Mouse (Mus musculus): ENCODE data around the gene A430078G23Rik. TPM values are rescaled to one million over a fixed set of nuclear protein-coding genes. Genes with fewer than 3 reads are reported as not detected.
"Not testable (repeated sequence)": the region's sequence is repeated elsewhere in the genome, so short reads cannot be mapped to it uniquely, and the experiment has no call there.

Gene A430078G23Rik
- polyA plus RNA-seq, 1 experiment: 30.7 TPM

GRCm38 (mm10) chr8:3335881-3336280 lies 17.3 kb upstream of the A430078G23Rik start:
- Histone ChIP-seq H3K36me3 (ENCODE audit: control insufficient read depth, insufficient read depth, low read length) (no peaks in the 10 kb centered on the region), H3K4me1 (replicated peaks; ENCODE audit: control insufficient read depth, insufficient read depth, low read length) (no peaks in the 10 kb centered on the region), H3K27ac (ENCODE audit: control insufficient read depth, insufficient read depth, low read length) (no peak overlapping the region), H3K4me3 (ENCODE audit: control insufficient read depth, insufficient read depth, low read length) (no peak overlapping the region), H3K27me3 (ENCODE audit: control insufficient read depth, insufficient read depth, low read length) (no peaks in the 10 kb centered on the region)
- DNase-seq: no peak
- no peak for TF ChIP-seq POLR2A (IDR thresholded peaks at IDR 0.05; ENCODE audit: control insufficient read depth, extremely low read depth, insufficient read depth, low read length, poor library complexity)
- TF ChIP-seq CTCF (IDR thresholded peaks at IDR 0.05; ENCODE audit: borderline replicate concordance, control insufficient read depth, extremely low read depth, insufficient read depth, low read length, poor library complexity): no peak
- WGBS: 87% methylated on average over 1 of the region's 1 CpGs

GRCm38 (mm10) chr8:3336658-3337524 lies 16.3 kb upstream of the A430078G23Rik start:
- DNase-seq: peak; percentile 68
- H3K4me3 ChIP-seq (ENCODE audit: control insufficient read depth, insufficient read depth, low read length): no peak overlapping the region
- H3K27me3 ChIP-seq (ENCODE audit: control insufficient read depth, insufficient read depth, low read length): no peaks in the 10 kb centered on the region
- H3K4me1 ChIP-seq (replicated peaks; ENCODE audit: control insufficient read depth, insufficient read depth, low read length): no peaks in the 10 kb centered on the region
- 62% methylated on average over 9 of the region's 9 CpGs for WGBS
- no peaks in the 10 kb centered on the region for H3K36me3 ChIP-seq (ENCODE audit: control insufficient read depth, insufficient read depth, low read length)
- H3K27ac ChIP-seq (ENCODE audit: control insufficient read depth, insufficient read depth, low read length): no peak overlapping the region
- TF ChIP-seq CTCF (IDR thresholded peaks at IDR 0.05; ENCODE audit: borderline replicate concordance, control insufficient read depth, extremely low read depth, insufficient read depth, low read length, poor library complexity) (peak; percentile 67; the same call in 1 of the 2 replicates), POLR2A (IDR thresholded peaks at IDR 0.05; ENCODE audit: control insufficient read depth, extremely low read depth, insufficient read depth, low read length, poor library complexity) (no peak)

DNA sequence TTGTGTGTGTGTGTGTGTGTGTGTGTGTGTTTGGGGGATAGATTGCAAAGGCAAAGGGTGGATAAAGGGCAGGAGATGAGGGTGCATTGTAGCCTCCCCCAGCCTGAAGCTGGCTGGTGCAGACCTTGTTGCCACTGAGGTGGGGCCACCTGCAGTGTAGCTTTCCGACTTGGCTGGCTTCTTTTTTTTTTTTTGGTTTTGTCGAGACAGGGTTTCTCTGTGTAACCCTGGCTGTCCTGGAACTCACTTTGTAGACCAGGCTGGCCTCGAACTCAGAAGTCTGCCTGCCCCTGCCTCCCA lies 15.7 kb upstream of the A430078G23Rik start:
- H3K27me3 ChIP-seq (ENCODE audit: control insufficient read depth, insufficient read depth, low read length); DNase-seq; H3K27ac ChIP-seq (ENCODE audit: control insufficient read depth, insufficient read depth, low read length); H3K4me3 ChIP-seq (ENCODE audit: control insufficient read depth, insufficient read depth, low read length); H3K36me3 ChIP-seq (ENCODE audit: control insufficient read depth, insufficient read depth, low read length); H3K4me1 ChIP-seq (replicated peaks; ENCODE audit: control insufficient read depth, insufficient read depth, low read length): not testable (repeated sequence)
- WGBS: 85% methylated on average over 3 of the region's 3 CpGs

DNA sequence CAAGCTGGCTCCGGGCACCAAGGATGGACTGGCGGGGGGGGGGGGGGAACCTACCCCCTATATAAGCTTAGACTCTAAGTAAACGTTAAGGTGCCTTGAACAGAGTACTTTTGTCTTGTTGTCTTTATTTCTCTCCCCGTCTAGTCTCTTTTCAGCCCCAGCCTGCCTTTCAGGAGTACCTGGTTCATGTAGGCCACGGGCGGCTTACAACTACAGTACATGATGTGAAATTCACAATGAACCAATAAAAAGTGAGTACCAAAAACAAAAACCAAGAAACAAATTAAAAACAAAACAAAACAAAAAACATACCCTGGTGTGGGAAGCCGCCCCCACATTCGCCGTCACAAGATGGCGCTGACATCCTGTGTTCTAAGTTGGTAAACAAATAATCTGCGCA lies 15.2 kb upstream of the A430078G23Rik start:
- no peaks in the 10 kb centered on the region for H3K36me3 ChIP-seq (ENCODE audit: control insufficient read depth, insufficient read depth, low read length)
- no peak overlapping the region for H3K4me3 ChIP-seq (ENCODE audit: control insufficient read depth, insufficient read depth, low read length)
- WGBS: 97% methylated on average over 11 of the region's 11 CpGs
- DNase-seq: no peak
- no peak overlapping the region for H3K27ac ChIP-seq (ENCODE audit: control insufficient read depth, insufficient read depth, low read length)
- TF ChIP-seq CTCF (IDR thresholded peaks at IDR 0.05; ENCODE audit: borderline replicate concordance, control insufficient read depth, extremely low read depth, insufficient read depth, low read length, poor library complexity) (no peak), POLR2A (IDR thresholded peaks at IDR 0.05; ENCODE audit: control insufficient read depth, extremely low read depth, insufficient read depth, low read length, poor library complexity) (no peak)
- H3K27me3 ChIP-seq (ENCODE audit: control insufficient read depth, insufficient read depth, low read length): no peaks in the 10 kb centered on the region
- no peaks in the 10 kb centered on the region for H3K4me1 ChIP-seq (replicated peaks; ENCODE audit: control insufficient read depth, insufficient read depth, low read length)

DNA sequence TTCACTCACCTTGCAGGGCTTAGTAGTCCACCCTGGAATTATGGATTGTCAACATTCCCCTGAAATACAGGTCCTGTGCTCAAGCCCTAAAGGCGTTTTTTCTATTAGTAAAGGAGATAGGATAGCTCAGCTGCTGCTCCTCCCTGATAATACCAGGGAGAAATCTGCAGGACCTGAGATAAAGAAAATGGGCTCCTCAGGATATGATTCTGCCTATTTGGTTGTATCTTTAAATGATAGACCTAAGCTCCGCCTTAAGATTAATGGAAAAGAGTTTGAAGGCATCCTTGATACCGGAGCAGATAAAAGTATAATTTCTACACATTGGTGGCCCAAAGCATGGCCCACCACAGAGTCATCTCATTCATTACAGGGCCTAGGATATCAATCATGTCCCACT lies 12.5 kb upstream of the A430078G23Rik start:
- WGBS: 88% methylated on average over 3 of the region's 3 CpGs
- H3K36me3 ChIP-seq (ENCODE audit: control insufficient read depth, insufficient read depth, low read length); H3K4me3 ChIP-seq (ENCODE audit: control insufficient read depth, insufficient read depth, low read length); H3K4me1 ChIP-seq (replicated peaks; ENCODE audit: control insufficient read depth, insufficient read depth, low read length); DNase-seq; H3K27me3 ChIP-seq (ENCODE audit: control insufficient read depth, insufficient read depth, low read length); H3K27ac ChIP-seq (ENCODE audit: control insufficient read depth, insufficient read depth, low read length): not testable (repeated sequence)

GRCm38 (mm10) chr8:3345337-3345736 lies 7.9 kb upstream of the A430078G23Rik start:
- Histone ChIP-seq H3K36me3 (ENCODE audit: control insufficient read depth, insufficient read depth, low read length) (no peaks in the 10 kb centered on the region), H3K4me3 (ENCODE audit: control insufficient read depth, insufficient read depth, low read length) (no peak overlapping the region), H3K4me1 (replicated peaks; ENCODE audit: control insufficient read depth, insufficient read depth, low read length) (no peaks in the 10 kb centered on the region), H3K27ac (ENCODE audit: control insufficient read depth, insufficient read depth, low read length) (no peak overlapping the region), H3K27me3 (ENCODE audit: control insufficient read depth, insufficient read depth, low read length) (no peaks in the 10 kb centered on the region)
- no peak for TF ChIP-seq POLR2A (IDR thresholded peaks at IDR 0.05; ENCODE audit: control insufficient read depth, extremely low read depth, insufficient read depth, low read length, poor library complexity)
- 99% methylated on average over 6 of the region's 6 CpGs for WGBS
- DNase-seq: no peak

DNA sequence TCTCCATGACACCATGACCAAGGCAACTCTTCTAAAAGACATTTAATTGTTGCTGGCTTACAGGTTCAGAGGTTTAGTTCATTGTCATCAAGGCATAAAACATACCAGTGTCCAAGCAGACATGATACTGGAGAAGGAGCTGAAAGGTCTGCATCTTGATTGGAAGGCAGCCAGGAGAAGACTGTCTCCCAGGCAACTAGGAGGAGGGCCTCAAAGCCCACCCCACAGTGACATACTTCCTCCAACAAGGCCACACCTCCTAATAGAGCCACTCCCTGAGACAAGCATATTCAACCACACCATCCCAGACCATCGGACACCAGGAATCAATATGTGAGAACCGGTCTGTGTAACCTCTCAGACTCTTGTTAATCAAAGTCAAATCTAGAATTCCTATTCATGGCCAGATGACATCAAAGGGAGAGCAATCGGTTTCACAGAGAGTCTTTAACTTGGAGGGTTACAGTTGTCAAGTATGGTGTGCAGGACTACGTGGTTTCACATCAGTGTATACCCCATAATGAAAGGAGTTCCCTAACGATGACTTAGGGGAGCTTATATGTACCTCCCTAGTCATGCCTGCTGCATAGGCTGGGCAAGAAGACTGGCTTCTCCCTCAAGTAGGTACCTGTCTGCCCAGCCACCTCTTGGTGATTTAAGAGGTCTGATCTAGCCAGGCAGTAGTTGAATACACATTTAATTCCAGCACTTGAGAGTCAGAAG lies 6.4 kb upstream of the A430078G23Rik start:
- TF ChIP-seq CTCF (IDR thresholded peaks at IDR 0.05; ENCODE audit: borderline replicate concordance, control insufficient read depth, extremely low read depth, insufficient read depth, low read length, poor library complexity) (no peak), POLR2A (IDR thresholded peaks at IDR 0.05; ENCODE audit: control insufficient read depth, extremely low read depth, insufficient read depth, low read length, poor library complexity) (no peak)

More for the DNA sequence above, 6.4 kb upstream of the A430078G23Rik start:
- Histone ChIP-seq H3K4me3 (ENCODE audit: control insufficient read depth, insufficient read depth, low read length) (no peak overlapping the region), H3K27me3 (ENCODE audit: control insufficient read depth, insufficient read depth, low read length) (no peaks in the 10 kb centered on the region), H3K4me1 (replicated peaks; ENCODE audit: control insufficient read depth, insufficient read depth, low read length) (no peaks in the 10 kb centered on the region), H3K27ac (ENCODE audit: control insufficient read depth, insufficient read depth, low read length) (no peak overlapping the region), H3K36me3 (ENCODE audit: control insufficient read depth, insufficient read depth, low read length) (no peaks in the 10 kb centered on the region)
- WGBS: 79% methylated on average over 5 of the region's 5 CpGs
- DNase-seq: no peak
